23 mouse cellular contexts compared by ENCODE assay signal in genomic region chr5:13117236-13117635, GRCm38 (mm10). TPM values are rescaled to one million over a fixed set of nuclear protein-coding genes. Genes with fewer than 3 reads are reported as not detected.
A peak's percentile ranks its signal among the peaks of the same experiment; 100 is the strongest.
DNase-seq lines count a peak whose midpoint lies in the region; ATAC-seq and TF ChIP-seq lines count a peak whose summit lies in the region.
"Had no signal": no experiment of that assay in that cellular context is flagged by ENCODE, and none has a peak within 500 bp of the region (broad histone marks: within the 10 kb centered on the region; RNA-seq: fewer than 3 reads in every experiment).

No protein-coding gene starts in this region.

- H3K4me2 ChIP-seq in neural tube, embryonic 11.5 days (ENCODE audit: low read depth), result no peak overlapping the region
- H3K4me2 ChIP-seq: heart, embryonic 12.5 days; heart, embryonic 15.5 days; hindbrain, embryonic 12.5 days; hindbrain, embryonic 15.5 days had no signal

- H3K27ac ChIP-seq in neural tube, embryonic 11.5 days (ENCODE audit: low read depth, low read length), result no peak overlapping the region
- H3K27ac ChIP-seq: gastrocnemius, adult 2 months; heart, embryonic 15.5 days; hindbrain, embryonic 12.5 days; hindbrain, embryonic 15.5 days had no signal

- H3K4me1 ChIP-seq in neural tube, embryonic 11.5 days (ENCODE audit: control insufficient read depth, insufficient read depth, low read length), result no peaks in the 10 kb centered on the region
- H3K4me1 ChIP-seq: heart, embryonic 12.5 days; heart, embryonic 15.5 days; hindbrain, embryonic 12.5 days; hindbrain, embryonic 15.5 days had no signal

- WGBS in neural tube, embryonic 11.5 days, result 52% methylated on average over 8 of the region's 8 CpGs

- DNase-seq in neural tube, embryonic 11.5 days (ENCODE audit: low spot score), result no peak
- DNase-seq in neural tube, embryonic 10.5 days (ENCODE audit: extremely low spot score, low spot score), result no peak
- DNase-seq in brain, embryonic 14.5 days (ENCODE audit: low read depth), result peak; percentile 17
- peak; percentile 59 for DNase-seq in retina, embryonic 14.5 days (ENCODE audit: low spot score)
- no peak for DNase-seq in urinary bladder, postnatal 36 days (ENCODE audit: low spot score in 2 of 2)
- DNase-seq in spleen, postnatal 36 days (ENCODE audit: low spot score in 2 of 2), result no peak
- DNase-seq: adrenal gland, adult 8-10 months; adrenal gland, postnatal 25 days; cerebellum, adult 18-20 months; cerebellum, adult 9-10 months; cerebellum, postnatal 14 days; forebrain, postnatal 0 days; gastrocnemius, adult 2 months; gastrocnemius, postnatal 25 days; heart, adult 18-20 months; heart, postnatal 10 days; heart, postnatal 4 days had no signal

- TF ChIP-seq POLR2A in brain, embryonic 14.5 days (IDR thresholded peaks at IDR 0.05; ENCODE audit: borderline replicate concordance, extremely low read depth, insufficient read depth, insufficient read length, poor library complexity, severe bottlenecking), result no peak

- 0 out of 2 replicates have a peak, but pooled peaks have one; percentile 35 for ATAC-seq in neural tube, embryonic 11.5 days (ENCODE audit: insufficient read depth, low FRiP score, low TSS enrichment)
- ATAC-seq: activated CD4-positive, CD25-positive, alpha-beta regulatory T cell, adult 4 months; CD4-positive, CD25-positive, alpha-beta regulatory T cell, adult 4 months; forebrain, postnatal 0 days had no signal

- H3K4me3 ChIP-seq in neural tube, embryonic 11.5 days (ENCODE audit: low read depth, low read length), result no peak overlapping the region
- H3K4me3 ChIP-seq: gastrocnemius, adult 2 months; heart, embryonic 12.5 days; heart, embryonic 15.5 days; hindbrain, embryonic 12.5 days; hindbrain, embryonic 15.5 days had no signal

- no peak for TF ChIP-seq CTCF in brain, embryonic 14.5 days (IDR thresholded peaks at IDR 0.05; ENCODE audit: borderline replicate concordance, extremely low read depth, insufficient read depth, insufficient read length)

- no peaks in the 10 kb centered on the region for H3K27me3 ChIP-seq in neural tube, embryonic 11.5 days (ENCODE audit: control insufficient read depth, insufficient read depth, low read length)
- H3K27me3 ChIP-seq: heart, embryonic 12.5 days; heart, embryonic 15.5 days; hindbrain, embryonic 12.5 days; hindbrain, embryonic 15.5 days had no signal

- no peak overlapping the region for H3K9ac ChIP-seq in neural tube, embryonic 11.5 days (ENCODE audit: low read length)
- H3K9ac ChIP-seq: forebrain, postnatal 0 days; heart, embryonic 12.5 days; heart, embryonic 15.5 days; hindbrain, embryonic 12.5 days; hindbrain, embryonic 15.5 days had no signal

- no peaks in the 10 kb centered on the region for H3K9me3 ChIP-seq in neural tube, embryonic 11.5 days (ENCODE audit: control insufficient read depth, low read length)
- H3K9me3 ChIP-seq: heart, embryonic 12.5 days; heart, embryonic 15.5 days; hindbrain, embryonic 12.5 days; hindbrain, embryonic 15.5 days had no signal

- no peaks in the 10 kb centered on the region for H3K36me3 ChIP-seq in neural tube, embryonic 11.5 days (ENCODE audit: control insufficient read depth, insufficient read depth, low read length)
- H3K36me3 ChIP-seq: heart, embryonic 12.5 days; heart, embryonic 15.5 days; hindbrain, embryonic 12.5 days; hindbrain, embryonic 15.5 days had no signal

RNA-seq across cellular contexts. Expression of gene Sema3a, which starts 8.0 kb away (rescaled TPM):
- polyA plus RNA-seq in neural tube, embryonic 11.5 days (2014; fragmentation: Nextera tagmentation; extraction: Ambion mirVana), result 32.2 and 38.5 TPM in 2 replicates
- polyA plus RNA-seq in brain, embryonic 14.5 days (2012; rRNA removed), result 6.9 and 13.3 TPM in 2 replicates
- polyA plus RNA-seq: activated CD4-positive, CD25-positive, alpha-beta regulatory T cell, adult 4 months had no signal

Comparison
In these comparisons a context has a peak if more than half of its experiments do, and no peak if none do; other contexts are left out.
1. DNase-seq: peak in brain, embryonic 14.5 days (single experiment) and retina, embryonic 14.5 days (single experiment); none in neural tube, embryonic 11.5 days (single experiment), neural tube, embryonic 10.5 days (single experiment), urinary bladder, postnatal 36 days (0 of 2) and spleen, postnatal 36 days (0 of 2).